Mouse (Mus musculus) neural tube, embryonic 13.5 days (tissue): ENCODE measurements at regions not wholly inside any gene's neighbourhood (a gene's known extent, or its start where the extent isn't known, plus 50 kb on each side); places are given as distances from the start of the nearest gene placed in this dataset.

Source experiments
- ATAC-seq: fragments of 200-750 bp; cut with Nextera tagmentation; 2 replicates; pipeline ENCODE4 v1.8.0; 2017; ENCODE audit warnings: low read depth, mild to moderate bottlenecking, moderate TSS enrichment, moderate library complexity
- H3K27ac ChIP-seq: fragments of 300-500 bp; sonication (generic); replicated peaks from 2 replicates; pipeline ENCODE4 v1.5.1; 2015; ENCODE audit warnings: moderate library complexity, mild to moderate bottlenecking, inconsistent platforms
- H3K27me3 ChIP-seq: fragments of 300-500 bp; sonication (generic); 2 replicates; pipeline ENCODE4 v1.6.1; 2015; ENCODE audit warnings: mild to moderate bottlenecking, inconsistent platforms
- H3K36me3 ChIP-seq: fragments of 300-500 bp; sonication (generic); 2 replicates; pipeline ENCODE4 v1.6.1; 2015; ENCODE audit warnings: mild to moderate bottlenecking, inconsistent platforms
- H3K4me1 ChIP-seq: fragments of 300-500 bp; sonication (generic); replicated peaks from 2 replicates; pipeline ENCODE4 v1.6.1; 2015; ENCODE audit warnings: inconsistent platforms
- H3K4me2 ChIP-seq: fragments of 300-500 bp; sonication (generic); 2 replicates; pipeline ENCODE4 v1.6.1; 2015; ENCODE audit warnings: inconsistent platforms, mild to moderate bottlenecking, moderate library complexity
- H3K4me3 ChIP-seq: fragments of 300-500 bp; sonication (generic); 2 replicates; pipeline ENCODE4 v1.5.1; 2015; ENCODE audit warnings: mild to moderate bottlenecking, inconsistent platforms
- H3K9ac ChIP-seq: fragments of 300-500 bp; sonication (generic); 2 replicates; pipeline ENCODE4 v1.6.1; 2015; ENCODE audit warnings: moderate library complexity, mild to moderate bottlenecking, inconsistent platforms
- H3K9me3 ChIP-seq: fragments of 300-500 bp; sonication (generic); 2 replicates; pipeline ENCODE4 v1.6.1; 2016; ENCODE audit warnings: inconsistent platforms
- WGBS: fragments of 180-500 bp; shearing (Covaris S2); methylation state at CpG from one replicate; pipeline ENCODE4 v1.1.7; 2015; 5-methylcytosine and 5-hydroxymethylcytosine counted together

GRCm38 (mm10) chr11:40624126-40624778 is 70.8 kb downstream of the Mat2b start:
- ATAC-seq = no peak
- no peaks in the 10 kb centered on the region for H3K27me3 ChIP-seq
- no peak overlapping the region for H3K27ac ChIP-seq
- no peaks in the 10 kb centered on the region for H3K9me3 ChIP-seq
- no peak overlapping the region for H3K9ac ChIP-seq
- 63% methylated on average over 3 of the region's 3 CpGs for WGBS
- no peaks in the 10 kb centered on the region for H3K36me3 ChIP-seq
- peaks cover 6% of the 10 kb centered on the region for H3K4me1 ChIP-seq
- H3K4me3 ChIP-seq = no peak overlapping the region
- no peak overlapping the region for H3K4me2 ChIP-seq

- no peak for ATAC-seq
- H3K27me3 ChIP-seq = no peaks in the 10 kb centered on the region
- no peaks in the 10 kb centered on the region for H3K36me3 ChIP-seq
- no peak overlapping the region for H3K9ac ChIP-seq
- 59% methylated on average over 7 of the region's 7 CpGs for WGBS
- H3K4me1 ChIP-seq = peaks cover 6% of the 10 kb centered on the region
- no peak overlapping the region for H3K4me3 ChIP-seq
- no peak overlapping the region for H3K4me2 ChIP-seq
- no peaks in the 10 kb centered on the region for H3K9me3 ChIP-seq
- H3K27ac ChIP-seq = no peak overlapping the region
Measured at GRCm38 (mm10) chr11:40620036-40620435, 75.0 kb downstream of the Mat2b start.

GRCm38 (mm10) chr11:40603008-40603407 is 92.0 kb downstream of the Mat2b start:
- Histone ChIP-seq H3K4me1 (peaks cover 18% of the 10 kb centered on the region), H3K4me3 (no peak overlapping the region), H3K27ac (no peak overlapping the region), H3K9me3 (no peaks in the 10 kb centered on the region), H3K27me3 (no peaks in the 10 kb centered on the region), H3K9ac (no peak overlapping the region), H3K36me3 (no peaks in the 10 kb centered on the region), H3K4me2 (no peak overlapping the region)
- WGBS = 97% methylated on average over 9 of the region's 9 CpGs
- ATAC-seq = no peak

- H3K36me3 ChIP-seq = no peaks in the 10 kb centered on the region
- H3K27me3 ChIP-seq = no peaks in the 10 kb centered on the region
- peaks cover 18% of the 10 kb centered on the region for H3K4me1 ChIP-seq
- no peak overlapping the region for H3K9ac ChIP-seq
- WGBS = 0% methylated on average over 1 of the region's 1 CpGs
- ATAC-seq = no peak
- H3K4me2 ChIP-seq = no peak overlapping the region
- H3K4me3 ChIP-seq = no peak overlapping the region
- no peaks in the 10 kb centered on the region for H3K9me3 ChIP-seq
- H3K27ac ChIP-seq = peak overlapping the region; percentile 59
Measured at GRCm38 (mm10) chr11:40601572-40601909, 93.5 kb downstream of the Mat2b start.

GRCm38 (mm10) chr11:40600773-40601571 is 94.0 kb downstream of the Mat2b start:
- 17% methylated on average over 11 of the region's 11 CpGs for WGBS
- no peak overlapping the region; the same call in 1 of the 2 replicates for H3K9ac ChIP-seq
- ATAC-seq = peak; percentile 55; the same call in 1 of the 2 replicates
- H3K36me3 ChIP-seq = no peaks in the 10 kb centered on the region
- peaks cover 18% of the 10 kb centered on the region for H3K4me1 ChIP-seq
- no peaks in the 10 kb centered on the region for H3K27me3 ChIP-seq
- peak overlapping the region; percentile 40 for H3K4me2 ChIP-seq
- no peak overlapping the region for H3K4me3 ChIP-seq
- H3K9me3 ChIP-seq = no peaks in the 10 kb centered on the region
- peak overlapping the region; percentile 59 for H3K27ac ChIP-seq

GRCm38 (mm10) chr11:40599956-40600772 is 94.8 kb downstream of the Mat2b start:
- no peaks in the 10 kb centered on the region for H3K27me3 ChIP-seq
- peak; percentile 62 for ATAC-seq
- no peak overlapping the region for H3K4me3 ChIP-seq
- H3K9ac ChIP-seq = peak overlapping the region; percentile 4; the same call in 1 of the 2 replicates
- H3K27ac ChIP-seq = no peak overlapping the region
- 12% methylated on average over 15 of the region's 15 CpGs for WGBS
- H3K36me3 ChIP-seq = no peaks in the 10 kb centered on the region
- H3K4me2 ChIP-seq = peak overlapping the region; percentile 40
- peaks cover 18% of the 10 kb centered on the region for H3K4me1 ChIP-seq
- H3K9me3 ChIP-seq = no peaks in the 10 kb centered on the region

- Histone ChIP-seq H3K9me3 (no peaks in the 10 kb centered on the region), H3K36me3 (no peaks in the 10 kb centered on the region), H3K4me2 (no peak overlapping the region), H3K4me3 (no peak overlapping the region), H3K27me3 (no peaks in the 10 kb centered on the region), H3K27ac (no peak overlapping the region), H3K9ac (no peak overlapping the region), H3K4me1 (peaks cover 17% of the 10 kb centered on the region)
- 41% methylated on average over 3 of the region's 3 CpGs for WGBS
- no peak for ATAC-seq
Measured at GRCm38 (mm10) chr11:40596347-40596746, 98.7 kb downstream of the Mat2b start.

- Histone ChIP-seq H3K4me1 (no peaks in the 10 kb centered on the region), H3K9me3 (no peaks in the 10 kb centered on the region), H3K27ac (no peak overlapping the region), H3K4me2 (no peak overlapping the region), H3K4me3 (no peak overlapping the region), H3K9ac (no peak overlapping the region), H3K27me3 (no peaks in the 10 kb centered on the region), H3K36me3 (no peaks in the 10 kb centered on the region)
- 87% methylated on average over 4 of the region's 4 CpGs for WGBS
- no peak for ATAC-seq
Measured at GRCm38 (mm10) chr11:40592056-40592455, 102.9 kb downstream of the Mat2b start.

GRCm38 (mm10) chr11:40573758-40574139 is 121.3 kb downstream of the Mat2b start:
- Histone ChIP-seq H3K27ac (no peak overlapping the region), H3K4me2 (no peak overlapping the region), H3K4me3 (no peak overlapping the region), H3K36me3 (no peaks in the 10 kb centered on the region), H3K9me3 (no peaks in the 10 kb centered on the region), H3K4me1 (peaks cover 17% of the 10 kb centered on the region), H3K27me3 (no peaks in the 10 kb centered on the region), H3K9ac (no peak overlapping the region)
- ATAC-seq = no peak
- WGBS = 28% methylated on average over 3 of the region's 3 CpGs

- no peaks in the 10 kb centered on the region for H3K36me3 ChIP-seq
- H3K4me2 ChIP-seq = 0 out of 2 replicates have a peak overlapping the region, but pooled peaks have one; percentile 11
- H3K9me3 ChIP-seq = no peaks in the 10 kb centered on the region
- H3K4me1 ChIP-seq = peaks cover 17% of the 10 kb centered on the region
- H3K27me3 ChIP-seq = no peaks in the 10 kb centered on the region
- WGBS = 11% methylated on average over 12 of the region's 12 CpGs
- no peak overlapping the region for H3K4me3 ChIP-seq
- no peak overlapping the region for H3K9ac ChIP-seq
- peak; percentile 69; the same call in 1 of the 2 replicates for ATAC-seq
- H3K27ac ChIP-seq = no peak overlapping the region
Measured at GRCm38 (mm10) chr11:40572953-40573757, 121.8 kb downstream of the Mat2b start.

- no peaks in the 10 kb centered on the region for H3K27me3 ChIP-seq
- H3K4me1 ChIP-seq = peaks cover 9% of the 10 kb centered on the region; the same call in 1 of the 2 replicates
- ATAC-seq = 0 out of 2 replicates have a peak, but pooled peaks have one; percentile 40
- no peak overlapping the region for H3K4me2 ChIP-seq
- 38% methylated on average over 6 of the region's 6 CpGs for WGBS
- 0 out of 2 replicates have a peak overlapping the region, but pooled peaks have one; percentile 52 for H3K27ac ChIP-seq
- H3K9me3 ChIP-seq = no peaks in the 10 kb centered on the region
- no peak overlapping the region for H3K4me3 ChIP-seq
- no peak overlapping the region for H3K9ac ChIP-seq
- no peaks in the 10 kb centered on the region for H3K36me3 ChIP-seq
Measured at GRCm38 (mm10) chr11:40562866-40563265, 132.1 kb downstream of the Mat2b start.
